Mouse (Mus musculus) lung, embryonic 15.5 days (tissue): Measurements from ENCODE around the gene Psen2. TPM values are rescaled to one million over a fixed set of nuclear protein-coding genes. Genes with fewer than 3 reads are reported as not detected.

ENCODE experiments used
- ATAC-seq: fragments of 200-750 bp; cut with Nextera tagmentation; 2 replicates; pipeline ENCODE4 v1.8.0; 2017; ENCODE audit warnings: moderate number of reproducible peaks, borderline replicate concordance; ENCODE audit not compliant: low FRiP score, low TSS enrichment; ENCODE audit errors: extremely low read depth
- H3K27ac ChIP-seq: fragments of 300-500 bp; sonication (generic); 2 replicates; pipeline ENCODE4 v1.5.1; 2015; ENCODE audit warnings: moderate library complexity, mild to moderate bottlenecking, inconsistent platforms
- H3K27me3 ChIP-seq: fragments of 300-500 bp; sonication (generic); 2 replicates; pipeline ENCODE4 v1.6.1; 2015; ENCODE audit warnings: inconsistent platforms
- H3K36me3 ChIP-seq: fragments of 300-500 bp; sonication (generic); 2 replicates; pipeline ENCODE4 v1.6.1; 2015; ENCODE audit warnings: inconsistent platforms
- H3K4me1 ChIP-seq: fragments of 300-500 bp; sonication (generic); 2 replicates; pipeline ENCODE4 v1.6.1; 2015; ENCODE audit warnings: inconsistent platforms
- H3K4me2 ChIP-seq: fragments of 300-500 bp; sonication (generic); 2 replicates; pipeline ENCODE4 v1.6.1; 2015; ENCODE audit warnings: inconsistent platforms, mild to moderate bottlenecking, moderate library complexity
- H3K4me3 ChIP-seq: fragments of 300-500 bp; sonication (generic); 2 replicates; pipeline ENCODE4 v1.5.1; 2015; ENCODE audit warnings: mild to moderate bottlenecking, inconsistent platforms
- H3K9ac ChIP-seq: fragments of 300-500 bp; sonication (generic); 2 replicates; pipeline ENCODE4 v1.6.1; 2015; ENCODE audit warnings: inconsistent platforms
- H3K9me3 ChIP-seq: fragments of 300-500 bp; sonication (generic); 2 replicates; pipeline ENCODE4 v1.6.1; 2016; ENCODE audit warnings: inconsistent platforms
- WGBS: fragments of 180-500 bp; shearing (Covaris S2); methylation state at CpG from one replicate; pipeline ENCODE4 v1.1.7; 2015; 5-methylcytosine and 5-hydroxymethylcytosine counted together
- polyA plus RNA-seq: library from polyadenylated mRNA; unstranded; fragments of >200 nt; fragmentation: Nextera tagmentation; extraction: Ambion mirVana; gene quantifications from 2 replicates; pipeline ENCODE4 v1.2.1, GENCODE M21; 2015

The Psen2 gene
- polyA plus RNA-seq, 1 experiment from 2014 or later: 10.4 TPM

DNA sequence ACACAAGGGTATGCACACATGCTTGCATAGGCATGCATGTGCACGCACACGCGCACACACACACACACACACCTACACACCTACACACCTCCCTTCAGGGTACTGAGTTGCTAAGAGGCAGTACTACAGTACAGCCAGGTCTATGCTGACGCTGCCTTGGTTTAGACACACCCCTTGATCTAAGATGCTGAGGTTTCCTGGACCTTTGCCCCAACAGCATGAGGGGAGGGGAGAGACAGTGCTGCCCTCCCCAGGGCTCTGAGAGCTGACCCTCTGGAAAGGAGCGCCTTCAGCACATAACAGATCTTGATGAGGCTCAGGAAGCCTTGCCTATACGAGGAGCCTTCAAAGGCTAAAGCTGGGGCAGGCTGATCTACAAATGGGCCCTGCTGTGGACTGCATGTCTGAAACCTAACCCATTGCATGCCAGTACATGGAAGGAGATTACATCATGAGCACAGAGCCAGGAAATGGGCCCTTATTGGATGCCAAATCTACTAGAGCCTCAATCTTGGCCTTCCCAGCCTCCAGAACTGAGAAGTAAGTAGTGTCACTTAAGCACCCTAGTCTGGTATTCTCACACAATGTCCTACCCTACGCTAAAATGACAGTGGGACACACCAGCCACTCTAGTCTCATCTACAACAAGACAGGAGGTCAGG lies 81.8 kb downstream of the Psen2 start:
- Histone ChIP-seq H3K9ac (no peak overlapping the region), H3K9me3 (no peaks in the 10 kb centered on the region), H3K27ac (no peak overlapping the region), H3K27me3 (no peaks in the 10 kb centered on the region), H3K4me3 (no peak overlapping the region), H3K36me3 (no peaks in the 10 kb centered on the region), H3K4me1 (no peaks in the 10 kb centered on the region), H3K4me2 (no peak overlapping the region)
- no peak for ATAC-seq
- 82% methylated on average over 7 of the region's 7 CpGs for WGBS

DNA sequence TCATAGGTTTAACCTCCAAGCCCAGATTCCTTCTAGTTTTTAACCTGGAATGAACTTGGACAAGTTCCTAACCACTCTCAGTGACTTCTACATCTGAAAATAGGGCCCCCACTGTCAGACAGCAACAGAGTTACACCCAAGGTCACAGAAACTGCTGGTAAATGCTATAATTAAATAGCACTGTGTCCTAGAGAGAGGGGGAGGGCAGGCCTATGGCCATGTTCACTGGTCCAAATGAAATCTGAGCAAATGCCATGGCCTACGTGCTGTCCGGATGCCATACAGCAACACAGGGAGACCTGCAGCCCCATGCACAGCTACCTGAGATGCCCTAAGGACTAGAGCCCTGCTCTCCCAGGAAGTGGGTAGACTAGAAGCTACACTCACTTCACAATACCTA lies 83.4 kb downstream of the Psen2 start:
- Histone ChIP-seq H3K27ac (no peak overlapping the region), H3K36me3 (no peaks in the 10 kb centered on the region), H3K9ac (no peak overlapping the region), H3K9me3 (no peaks in the 10 kb centered on the region), H3K4me3 (no peak overlapping the region), H3K4me2 (no peak overlapping the region), H3K4me1 (no peaks in the 10 kb centered on the region), H3K27me3 (no peaks in the 10 kb centered on the region)
- no peak for ATAC-seq
- WGBS: 87% methylated on average over 2 of the region's 2 CpGs

DNA sequence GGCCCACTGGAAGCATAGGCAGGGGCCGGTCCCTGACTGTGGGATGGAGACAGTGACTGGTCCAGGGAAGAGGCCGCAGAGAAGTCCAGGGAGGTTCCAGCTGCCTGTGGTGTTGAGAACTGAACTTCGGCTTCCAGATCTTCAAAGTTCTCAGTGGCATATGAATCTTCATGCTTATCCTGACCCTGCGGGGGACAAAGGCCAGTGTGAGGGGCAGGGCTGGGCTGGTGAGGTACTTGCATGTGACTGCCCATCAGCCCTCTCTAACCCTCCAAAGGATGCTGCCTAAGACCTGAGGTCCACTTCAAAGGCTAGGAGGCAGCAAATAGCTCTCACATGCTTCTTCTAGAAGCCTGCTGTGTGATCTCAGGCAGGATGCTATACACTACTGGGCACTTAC lies 84.1 kb downstream of the Psen2 start:
- Histone ChIP-seq H3K36me3 (no peaks in the 10 kb centered on the region), H3K4me2 (no peak overlapping the region), H3K4me3 (no peak overlapping the region), H3K9ac (no peak overlapping the region), H3K27me3 (no peaks in the 10 kb centered on the region), H3K4me1 (no peaks in the 10 kb centered on the region), H3K27ac (no peak overlapping the region), H3K9me3 (no peaks in the 10 kb centered on the region)
- ATAC-seq: no peak
- WGBS: 92% methylated on average over 4 of the region's 4 CpGs

DNA sequence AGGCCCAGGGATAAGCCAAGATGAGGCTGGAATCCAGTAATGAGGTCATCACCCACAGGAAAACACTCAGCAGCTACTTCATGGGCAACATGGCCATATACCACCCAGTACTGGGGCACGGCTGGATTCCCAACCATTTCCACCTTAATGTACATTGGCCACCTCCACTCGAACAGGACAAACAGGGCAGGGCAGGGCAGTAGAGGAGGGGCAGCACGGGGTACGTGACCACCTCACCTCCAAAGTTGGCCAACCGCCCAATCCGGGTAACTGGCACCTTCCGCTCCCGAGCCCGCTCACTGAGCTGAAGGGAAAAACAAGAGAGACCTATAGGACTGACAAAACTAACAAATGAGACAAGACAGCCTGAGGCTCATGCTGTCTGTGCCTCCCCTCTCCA lies 84.9 kb downstream of the Psen2 start:
- Histone ChIP-seq H3K9ac (no peak overlapping the region), H3K4me1 (no peaks in the 10 kb centered on the region), H3K27me3 (no peaks in the 10 kb centered on the region), H3K4me3 (no peak overlapping the region), H3K27ac (no peak overlapping the region), H3K9me3 (no peaks in the 10 kb centered on the region), H3K36me3 (no peaks in the 10 kb centered on the region), H3K4me2 (no peak overlapping the region)
- WGBS: 84% methylated on average over 9 of the region's 9 CpGs
- no peak for ATAC-seq

Other genes starting within 250 kb of the Psen2 start
- gene Coq8a, start 63.8 kb downstream of the Psen2 start, polyA plus RNA-seq: 8.3 and 9.3 TPM in 2 replicates
- 9.9 and 10.9 TPM in 2 replicates for gene Itpkb, start 67.0 kb upstream of the Psen2 start, polyA plus RNA-seq
- gene Stum, start 220.1 kb upstream of the Psen2 start, polyA plus RNA-seq: 0.17 and 0.30 TPM in 2 replicates